14 mouse cellular contexts compared by ENCODE assay signal in the genomic region with DNA sequence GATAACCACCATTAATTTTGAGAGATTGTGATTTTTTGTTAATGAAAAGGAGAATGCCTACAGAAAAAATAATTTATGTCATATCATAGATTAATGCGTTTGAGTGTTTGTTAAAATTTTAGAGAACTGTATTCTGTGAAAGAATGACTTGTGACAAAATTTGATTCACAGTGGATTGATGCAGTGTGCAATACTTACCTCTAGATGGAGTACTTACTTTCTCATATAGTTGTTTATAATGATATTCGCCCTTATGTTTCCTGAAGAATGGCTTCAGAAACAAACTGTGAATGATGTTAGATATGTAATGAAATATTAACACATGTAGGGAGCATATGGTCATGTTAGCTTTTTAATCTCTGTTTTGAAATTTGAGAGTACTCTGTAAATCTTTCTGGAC. TPM values are rescaled to one million over a fixed set of nuclear protein-coding genes. Genes with fewer than 3 reads are reported as not detected.
DNase-seq lines count a peak whose midpoint lies in the region; ATAC-seq and TF ChIP-seq lines count a peak whose summit lies in the region.
"Had no signal": no experiment of that assay in that cellular context is flagged by ENCODE, and none has a peak within 500 bp of the region (broad histone marks: within the 10 kb centered on the region; RNA-seq: fewer than 3 reads in every experiment).

No protein-coding gene starts in this region.

- DNase-seq in forebrain, postnatal 0 days, result peak; percentile 2
- DNase-seq in forebrain, embryonic 11.5 days (ENCODE audit: low spot score), result no peak
- DNase-seq in limb, embryonic 14.5 days (ENCODE audit: low spot score), result peak; percentile 22
- no peak for DNase-seq in limb, embryonic 10.5 days (ENCODE audit: low spot score)
- peak; percentile 4 for DNase-seq in CH12.LX (ENCODE audit: extremely low read depth)
- DNase-seq in induced T-regulatory cell, adult 2 months (ENCODE audit: low read depth), result peak; percentile 11
- DNase-seq in B cell, adult 2 months, result no peak
- DNase-seq in heart, postnatal 36 days, result no peak
- DNase-seq: adrenal gland, postnatal 25 days; gastrocnemius, postnatal 14 days had no signal

- TF ChIP-seq POLR2A in limb, embryonic 14.5 days (IDR thresholded peaks at IDR 0.05; ENCODE audit: borderline replicate concordance, extremely low read depth, insufficient read depth, insufficient read length), result no peak
- no peak for TF ChIP-seq POLR2A in CH12.LX (IDR thresholded peaks at IDR 0.05; ENCODE audit: low read depth, low read length)

- H3K9ac ChIP-seq in forebrain, postnatal 0 days, result no peak overlapping the region
- no peak overlapping the region for H3K9ac ChIP-seq in forebrain, embryonic 11.5 days (ENCODE audit: low read length)
- no peak overlapping the region for H3K9ac ChIP-seq in limb, embryonic 14.5 days (ENCODE audit: low read depth, low read length, severe bottlenecking)
- H3K9ac ChIP-seq in CH12.LX (ENCODE audit: insufficient read depth, low read depth), result no peak overlapping the region
- H3K9ac ChIP-seq: forebrain, embryonic 13.5 days had no signal

- H3K36me3 ChIP-seq in forebrain, postnatal 0 days (ENCODE audit: insufficient read depth), result no peaks in the 10 kb centered on the region
- H3K36me3 ChIP-seq in forebrain, embryonic 11.5 days (ENCODE audit: control insufficient read depth, insufficient read depth, low read length), result no peaks in the 10 kb centered on the region
- no peaks in the 10 kb centered on the region for H3K36me3 ChIP-seq in limb, embryonic 14.5 days (ENCODE audit: control insufficient read depth, insufficient read depth, low read length)
- no peaks in the 10 kb centered on the region for H3K36me3 ChIP-seq in limb, embryonic 10.5 days
- H3K36me3 ChIP-seq in CH12.LX (replicated peaks in 1 of 2; ENCODE audit: control insufficient read depth in 1 of 2, insufficient read depth in 1 of 2, low read length in 1 of 2), result peaks cover 0 to 6% of the 10 kb centered on the region in 2 experiments

- TF ChIP-seq RAD21 in CH12.LX (IDR thresholded peaks at IDR 0.05; ENCODE audit: low read depth, low read length), result peak; percentile 39

- no peak overlapping the region for H3K27ac ChIP-seq in forebrain, postnatal 0 days (ENCODE audit: low read depth, low read length)
- no peak overlapping the region for H3K27ac ChIP-seq in forebrain, embryonic 11.5 days (ENCODE audit: low read depth, low read length)
- no peak overlapping the region for H3K27ac ChIP-seq in limb, embryonic 14.5 days (replicated peaks; ENCODE audit: low read depth, low read length)
- no peak overlapping the region for H3K27ac ChIP-seq in limb, embryonic 10.5 days
- no peak overlapping the region for H3K27ac ChIP-seq in CH12.LX (ENCODE audit: insufficient read depth, low read depth)
- H3K27ac ChIP-seq: forebrain, embryonic 13.5 days had no signal

- in situ Hi-C loops in CH12.LX (cut with MboI; ENCODE audit: low pct_ligation_motif_present, low pct_unique_long_range_greater_than_20kb, low sequenced_read_pairs), result no loop called here

- H3K9me3 ChIP-seq in forebrain, postnatal 0 days (ENCODE audit: low read length), result no peaks in the 10 kb centered on the region
- H3K9me3 ChIP-seq in forebrain, embryonic 11.5 days (ENCODE audit: control insufficient read depth, low read length), result no peaks in the 10 kb centered on the region
- no peaks in the 10 kb centered on the region for H3K9me3 ChIP-seq in limb, embryonic 14.5 days (ENCODE audit: control insufficient read depth, low read length)
- H3K9me3 ChIP-seq in limb, embryonic 10.5 days (replicated peaks), result no peaks in the 10 kb centered on the region
- H3K9me3 ChIP-seq in CH12.LX (replicated peaks; ENCODE audit: low read length), result no peaks in the 10 kb centered on the region
- H3K9me3 ChIP-seq: forebrain, embryonic 13.5 days had no signal

- H3K4me2 ChIP-seq in forebrain, postnatal 0 days (ENCODE audit: low read depth), result no peak overlapping the region
- no peak overlapping the region for H3K4me2 ChIP-seq in forebrain, embryonic 11.5 days (ENCODE audit: low read depth, low read length, severe bottlenecking)
- H3K4me2 ChIP-seq in limb, embryonic 14.5 days (replicated peaks; ENCODE audit: low read depth, low read length, severe bottlenecking), result no peak overlapping the region
- no peak overlapping the region for H3K4me2 ChIP-seq in CH12.LX (ENCODE audit: insufficient read depth, low read depth, poor library complexity, severe bottlenecking)
- H3K4me2 ChIP-seq: forebrain, embryonic 13.5 days had no signal

- no peaks in the 10 kb centered on the region for H3K4me1 ChIP-seq in forebrain, postnatal 0 days (ENCODE audit: insufficient read depth)
- no peaks in the 10 kb centered on the region for H3K4me1 ChIP-seq in forebrain, embryonic 11.5 days (replicated peaks; ENCODE audit: control insufficient read depth, insufficient read depth, low read length)
- H3K4me1 ChIP-seq in limb, embryonic 14.5 days (ENCODE audit: control insufficient read depth, insufficient read depth, low read length), result no peaks in the 10 kb centered on the region
- H3K4me1 ChIP-seq in limb, embryonic 10.5 days, result no peaks in the 10 kb centered on the region
- H3K4me1 ChIP-seq in CH12.LX (ENCODE audit: control insufficient read depth in 1 of 2, insufficient read depth in 2 of 2), result no peaks in the 10 kb centered on the region
- H3K4me1 ChIP-seq: forebrain, embryonic 13.5 days had no signal

- no peak overlapping the region for H3K4me3 ChIP-seq in forebrain, postnatal 0 days (ENCODE audit: low read depth, low read length)
- H3K4me3 ChIP-seq in forebrain, embryonic 11.5 days (ENCODE audit: low read depth, low read length), result no peak overlapping the region
- H3K4me3 ChIP-seq in limb, embryonic 14.5 days (replicated peaks; ENCODE audit: low read length), result no peak overlapping the region
- H3K4me3 ChIP-seq in limb, embryonic 10.5 days, result no peak overlapping the region
- no peak overlapping the region for H3K4me3 ChIP-seq in CH12.LX (replicated peaks in 1 of 3; ENCODE audit: low read depth in 2 of 3, low read length in 2 of 3, poor library complexity in 1 of 3)
- H3K4me3 ChIP-seq: forebrain, embryonic 13.5 days had no signal

- TF ChIP-seq EP300 in CH12.LX (IDR thresholded peaks at IDR 0.05; ENCODE audit: low read length), result no peak

- 56% methylated on average over 2 of the region's 2 CpGs for WGBS in forebrain, postnatal 0 days
- 52% methylated on average over 2 of the region's 2 CpGs for WGBS in forebrain, embryonic 11.5 days
- 58% methylated on average over 2 of the region's 2 CpGs for WGBS in limb, embryonic 14.5 days
- 60% methylated on average over 2 of the region's 2 CpGs for WGBS in limb, embryonic 10.5 days

- H3K27me3 ChIP-seq in forebrain, postnatal 0 days (ENCODE audit: insufficient read depth, low read length), result no peaks in the 10 kb centered on the region
- no peaks in the 10 kb centered on the region for H3K27me3 ChIP-seq in forebrain, embryonic 11.5 days (ENCODE audit: control insufficient read depth, insufficient read depth, low read length)
- H3K27me3 ChIP-seq in limb, embryonic 14.5 days (ENCODE audit: control insufficient read depth, insufficient read depth, low read length), result no peaks in the 10 kb centered on the region
- peaks cover 34% of the 10 kb centered on the region; the same call in 1 of the 2 replicates for H3K27me3 ChIP-seq in limb, embryonic 10.5 days (ENCODE audit: low read depth, poor library complexity, severe bottlenecking)
- H3K27me3 ChIP-seq in CH12.LX (replicated peaks), result no peaks in the 10 kb centered on the region
- H3K27me3 ChIP-seq: forebrain, embryonic 13.5 days had no signal

- peak; percentile 49 for TF ChIP-seq CTCF in forebrain, postnatal 0 days (IDR thresholded peaks at IDR 0.05; ENCODE audit: low read depth)
- peak in 1 of 2 experiments; percentile 51; a peak in 2 of 4 replicates for TF ChIP-seq CTCF in CH12.LX (conservative IDR thresholded peaks at IDR 0.05 in 1 of 2, IDR thresholded peaks at IDR 0.05 in 1 of 2; ENCODE audit: low read depth in 2 of 2, low read length in 2 of 2)

- ATAC-seq in forebrain, postnatal 0 days, result no peak
- no peak for ATAC-seq in forebrain, embryonic 11.5 days (replicated peaks; ENCODE audit: low FRiP score)
- ATAC-seq in limb, embryonic 14.5 days (ENCODE audit: low FRiP score, low read depth), result no peak
- ATAC-seq: forebrain, embryonic 13.5 days had no signal

- no peaks in the 10 kb centered on the region for H3K79me2 ChIP-seq in CH12.LX (replicated peaks; ENCODE audit: control insufficient read depth, extremely low read depth, insufficient read depth, poor library complexity, severe bottlenecking)

- intact Hi-C loops in heart, postnatal 36 days (cut with DNase I), result loop anchor here (2.0 kb wide), 1 partner anchor 78 kb away; no protein-coding TSS in a partner anchor

- dilution Hi-C loops in CH12.LX (cut with MboI; ENCODE audit: extremely low pct_ligation_motif_present, extremely low pct_unique_long_range_greater_than_20kb, low sequenced_read_pairs), result no loop called here

TF ChIP-seq in CH12.LX, 34 proteins besides CTCF, POLR2A, EP300 and RAD21:
- no peak for TF ChIP-seq MXI1 (IDR thresholded peaks at IDR 0.05; ENCODE audit: low read depth, low read length)
- TF ChIP-seq MEF2A (IDR thresholded peaks at IDR 0.05; ENCODE audit: borderline replicate concordance, low read depth, low read length), result no peak
- TF ChIP-seq SMC3 (IDR thresholded peaks at IDR 0.05; ENCODE audit: low read depth, low read length), result peak; percentile 31

RNA-seq across cellular contexts. Expression of gene Nxt2, which starts 10.5 kb away (rescaled TPM):
- total RNA-seq in forebrain, postnatal 0 days (2014; rRNA removed), result 20.2 and 27.8 TPM in 2 replicates
- 21.2 and 23.0 TPM in 2 replicates for polyA plus RNA-seq in forebrain, postnatal 0 days (2015; fragmentation: Nextera tagmentation; extraction: Ambion mirVana)
- polyA plus RNA-seq in forebrain, embryonic 11.5 days (2014; fragmentation: Nextera tagmentation; extraction: Ambion mirVana), result 13.3 and 14.1 TPM in 2 replicates
- 5.4 and 6.3 TPM in 2 replicates for polyA plus RNA-seq in limb, embryonic 14.5 days (2012; rRNA removed)
- 14.3 and 18.6 TPM in 2 replicates for polyA plus RNA-seq in limb, embryonic 14.5 days (2014; fragmentation: Nextera tagmentation; extraction: Ambion mirVana)
- 8.9 and 9.0 TPM in 2 replicates for polyA plus RNA-seq in limb, embryonic 10.5 days (2016; fragmentation: Nextera tagmentation; extraction: Ambion mirVana)
- 2.3 and 3.0 TPM in 2 replicates for total RNA-seq in CH12.LX (2012; rRNA removed)
- 21.8 and 22.8 TPM in 2 replicates for total RNA-seq in CH12.LX (2014; rRNA removed)
- polyA plus RNA-seq in CH12.LX (2012; ENCODE audit: insufficient read length, low read depth), result 16.9 and 18.0 TPM in 2 replicates
- total RNA-seq in heart, postnatal 36 days (2021), result 1 to 10 TPM; 6.7 to 7.3 TPM

RNA-seq across cellular contexts. Expression of gene Gucy2f, which starts 40.4 kb away (rescaled TPM):
- total RNA-seq in forebrain, postnatal 0 days (2014; rRNA removed), result 0.29 and 0.31 TPM in 2 replicates
- polyA plus RNA-seq in forebrain, postnatal 0 days (2015; fragmentation: Nextera tagmentation; extraction: Ambion mirVana), result 0.05 and 0.07 TPM in 2 replicates
- 0.03 TPM in 1 of 2 replicates, not detected in the other for polyA plus RNA-seq in forebrain, embryonic 11.5 days (2014; fragmentation: Nextera tagmentation; extraction: Ambion mirVana)
- 0.01 and 0.03 TPM in 2 replicates for polyA plus RNA-seq in limb, embryonic 14.5 days (2012; rRNA removed)
- polyA plus RNA-seq in limb, embryonic 14.5 days (2014; fragmentation: Nextera tagmentation; extraction: Ambion mirVana), result not detected in 2 replicates
- polyA plus RNA-seq in limb, embryonic 10.5 days (2016; fragmentation: Nextera tagmentation; extraction: Ambion mirVana), result not detected in 2 replicates
- total RNA-seq in CH12.LX (2012; rRNA removed) (not detected in 2 replicates), CH12.LX (2014; rRNA removed) (not detected in 2 replicates)
- polyA plus RNA-seq in CH12.LX (2012; ENCODE audit: insufficient read length, low read depth), result not detected in 2 replicates
- total RNA-seq in heart, postnatal 36 days (2021), result not detected
- total RNA-seq: adrenal gland, postnatal 25 days had no signal
- polyA plus RNA-seq: heart, embryonic 14.5 days; large intestine, adult 2 months; liver, embryonic 16.5 days had no signal

Comparison
In these comparisons a context has a peak if more than half of its experiments do, and no peak if none do; other contexts are left out.
1. DNase-seq: peak in forebrain, postnatal 0 days (single experiment), limb, embryonic 14.5 days (single experiment), CH12.LX (single experiment) and induced T-regulatory cell, adult 2 months (single experiment); none in forebrain, embryonic 11.5 days (single experiment), limb, embryonic 10.5 days (single experiment), B cell, adult 2 months (0 of 2) and heart, postnatal 36 days (0 of 2).